Mouse (Mus musculus) G1E (cell line): ENCODE data around the gene Bscl2.

Experiments used
- CTCF ChIP-seq: IDR thresholded peaks from 2 replicates; pipeline ENCODE4 v1.5.1; 2012; ENCODE audit warnings: low read depth, low read length, inconsistent platforms, mixed read lengths
- GATA1 ChIP-seq: IDR thresholded peaks from 2 replicates; pipeline ENCODE4 v1.6.1; 2012; ENCODE audit warnings: borderline replicate concordance, low read length, inconsistent platforms, mixed read lengths

DNA sequence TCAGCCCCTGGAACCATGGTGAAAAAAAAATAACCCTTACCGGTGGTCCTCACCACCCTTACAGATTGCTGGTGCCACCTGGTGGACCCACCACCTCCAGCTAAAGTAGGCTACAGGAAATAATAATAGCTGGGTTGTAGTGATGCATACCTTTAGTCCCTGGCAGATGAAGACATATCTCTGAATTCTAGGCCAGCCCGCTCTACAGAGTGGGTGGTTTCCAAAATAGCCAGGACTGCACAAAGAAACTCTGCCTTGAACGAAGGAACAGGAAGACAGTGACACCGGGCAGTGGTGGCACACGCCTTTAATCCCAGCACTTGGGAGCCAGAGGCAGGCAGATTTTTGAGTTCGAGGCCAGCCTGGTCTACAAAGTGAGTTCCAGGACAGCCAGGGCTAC lies 27.0 kb downstream of the Bscl2 start:
- TF ChIP-seq CTCF (no peak), GATA1 (no peak)
